Mouse (Mus musculus) megakaryocyte-erythroid progenitor cell, adult 5-6 weeks (primary cell): ENCODE measurements at regions not wholly inside any gene's neighbourhood (a gene's known extent, or its start where the extent isn't known, plus 50 kb on each side); places are given as distances from the start of the nearest gene placed in this dataset.

Source experiments
- ATAC-seq: replicated peaks from 2 replicates; pipeline ENCODE4 v1.8.0; 2016; ENCODE audit warnings: mild to moderate bottlenecking, inconsistent platforms; ENCODE audit not compliant: severe bottlenecking, poor library complexity, low FRiP score, low TSS enrichment

DNA sequence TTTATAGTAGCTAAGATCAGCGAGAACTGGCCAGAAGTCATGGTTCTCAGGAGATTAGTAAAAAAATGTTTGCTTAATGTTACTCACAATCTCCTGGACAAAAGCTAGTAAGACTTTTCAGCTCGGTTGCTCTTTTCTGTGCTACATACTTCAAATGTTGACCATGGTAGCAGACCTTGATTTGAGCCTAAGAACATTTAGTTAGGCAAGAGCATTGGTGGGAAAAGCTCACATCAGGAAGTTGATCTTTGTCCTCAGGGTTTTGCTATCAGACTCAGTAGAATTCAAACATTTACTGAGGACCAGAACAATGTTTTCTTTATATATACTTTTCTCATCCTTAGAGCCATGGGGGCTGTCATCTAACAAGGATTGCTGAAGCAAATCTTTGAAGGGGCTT lies 170.4 kb downstream of the Cavin4 start:
- ATAC-seq: no peak

- no peak for ATAC-seq
Observed at GRCm38 (mm10) chr4:48842777-48843214, 179.5 kb downstream of the Cavin4 start.

- no peak for ATAC-seq
Observed at GRCm38 (mm10) chr4:48871105-48871504, 188.0 kb upstream of the Plppr1 start.

DNA sequence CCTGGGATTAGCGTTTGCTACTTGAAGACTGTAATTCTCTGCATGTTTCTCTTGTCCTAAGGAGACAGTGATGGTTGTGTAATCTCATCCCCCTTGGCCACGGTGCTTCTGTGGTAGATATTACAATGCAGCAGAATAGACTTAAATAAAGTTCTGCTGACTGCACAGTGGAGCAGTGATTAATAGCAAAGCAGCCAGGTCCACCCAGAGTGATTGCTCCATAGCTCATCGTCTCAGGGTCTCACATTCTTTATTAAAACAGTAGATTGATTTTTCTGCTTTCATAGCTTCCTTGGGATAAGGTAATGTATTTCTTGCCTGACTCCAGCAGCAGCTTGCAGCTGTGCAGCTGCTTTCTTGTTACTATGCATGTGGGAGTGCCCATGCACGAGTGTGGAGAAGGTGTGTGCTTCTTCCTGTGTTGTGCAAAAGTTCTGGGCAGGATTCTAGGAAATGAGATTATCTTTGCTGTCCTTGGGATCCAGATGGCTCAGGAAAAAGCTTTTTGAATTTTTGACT lies 169.9 kb upstream of the Plppr1 start:
- ATAC-seq: no peak

DNA sequence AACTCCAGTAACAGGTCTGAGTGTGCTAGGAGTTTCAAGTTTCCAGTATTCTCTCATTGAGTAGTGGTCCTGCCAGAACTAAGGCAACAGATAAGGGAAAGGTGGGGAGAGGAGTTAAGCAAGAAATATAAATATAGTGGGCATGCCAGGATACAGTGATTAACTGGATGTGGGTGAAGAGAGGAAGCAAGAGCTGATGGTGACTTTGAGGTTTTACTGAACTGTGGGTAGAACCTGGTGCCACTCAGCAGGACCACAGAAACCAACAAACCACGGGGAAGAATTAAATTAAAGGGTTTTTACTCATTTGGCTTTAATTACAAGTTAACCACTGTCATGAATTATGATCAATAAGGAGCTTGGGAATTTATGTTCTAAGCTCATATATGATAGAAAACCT lies 154.5 kb upstream of the Plppr1 start:
- no peak for ATAC-seq

- ATAC-seq: no peak
Observed at GRCm38 (mm10) chr4:48905196-48905867, 153.7 kb upstream of the Plppr1 start.

GRCm38 (mm10) chr4:48909161-48909560 lies 149.9 kb upstream of the Plppr1 start:
- no peak for ATAC-seq

DNA sequence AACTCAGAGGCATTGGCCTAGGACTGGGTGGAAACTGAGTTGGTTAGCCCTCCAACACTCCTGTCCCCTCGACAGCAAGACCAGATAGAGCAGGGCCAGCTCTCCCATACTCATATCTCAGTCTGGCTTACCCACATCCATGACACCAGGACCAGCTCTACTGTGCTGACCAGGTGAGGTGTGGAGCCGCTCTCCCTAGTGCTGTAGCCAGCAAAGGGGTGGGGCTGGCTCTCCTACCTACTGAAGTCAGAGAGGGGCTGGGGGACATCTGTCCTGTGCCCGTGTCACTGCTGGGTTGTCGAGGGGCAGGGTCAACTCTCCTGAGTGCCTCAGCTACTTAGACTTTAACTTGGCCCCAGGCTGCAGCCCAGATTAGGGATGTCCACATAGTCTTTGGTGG lies 145.8 kb upstream of the Plppr1 start:
- no peak for ATAC-seq

DNA sequence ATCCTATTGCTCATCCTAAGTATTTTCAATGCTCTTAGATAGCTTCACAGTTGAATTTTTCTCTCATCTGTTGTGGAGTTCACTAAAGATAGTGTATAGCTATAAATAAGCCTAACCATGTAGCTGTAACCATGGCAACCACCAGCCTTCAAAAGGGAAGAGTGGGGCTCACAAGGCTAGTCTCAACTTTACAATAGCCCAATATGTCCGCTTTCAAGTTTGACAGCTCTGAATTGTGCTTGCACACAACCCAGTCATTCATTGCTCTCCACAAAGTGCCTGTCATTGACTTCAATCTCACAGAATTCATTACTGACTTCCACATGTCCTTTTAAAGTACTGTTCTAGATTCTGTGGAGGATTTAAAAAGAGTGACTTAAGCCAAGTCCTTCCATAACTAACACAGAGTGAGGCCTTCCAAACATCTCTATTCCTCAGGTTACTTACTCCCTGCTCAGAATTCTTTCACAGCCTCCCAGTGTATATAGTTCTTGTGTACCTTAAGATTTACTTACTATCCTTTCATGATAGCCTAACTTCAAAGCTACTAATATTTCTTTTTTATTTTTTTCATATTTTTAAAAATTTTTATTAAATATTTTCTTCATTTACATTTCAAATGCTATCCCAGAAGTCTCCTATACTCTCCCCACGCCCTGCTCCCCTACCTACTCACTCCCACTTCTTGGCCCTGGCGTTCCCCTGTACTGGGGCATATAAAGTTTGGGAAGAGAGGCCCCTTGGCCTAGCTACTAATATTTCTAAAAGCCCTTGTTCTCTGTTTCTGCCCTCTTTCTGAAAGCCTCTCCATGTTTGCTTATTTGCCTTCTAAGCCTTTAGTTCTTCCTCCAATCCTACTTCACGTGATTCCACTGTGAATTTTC lies 134.3 kb upstream of the Plppr1 start:
- ATAC-seq: no peak

DNA sequence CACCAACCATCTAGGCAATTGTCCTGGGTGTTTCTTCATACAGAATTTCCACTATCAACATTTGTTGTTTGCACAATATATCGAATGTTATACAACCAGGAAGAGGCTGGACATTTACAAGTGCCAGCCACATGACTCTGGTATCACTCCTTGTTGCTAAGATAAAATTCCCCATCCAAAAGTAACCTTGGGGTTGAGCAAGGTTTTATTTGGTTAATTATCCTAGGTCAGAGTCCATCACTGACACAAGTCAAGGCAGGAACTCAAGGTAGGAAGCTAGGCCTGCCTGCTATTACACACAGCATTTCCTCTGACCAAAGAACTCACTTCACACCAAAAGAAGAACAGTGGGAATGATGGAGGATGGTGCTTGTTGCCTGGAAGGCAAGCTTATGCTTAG lies 120.7 kb upstream of the Plppr1 start:
- no peak for ATAC-seq

- ATAC-seq: no peak
Observed at GRCm38 (mm10) chr4:48938892-48939291, 120.2 kb upstream of the Plppr1 start.

DNA sequence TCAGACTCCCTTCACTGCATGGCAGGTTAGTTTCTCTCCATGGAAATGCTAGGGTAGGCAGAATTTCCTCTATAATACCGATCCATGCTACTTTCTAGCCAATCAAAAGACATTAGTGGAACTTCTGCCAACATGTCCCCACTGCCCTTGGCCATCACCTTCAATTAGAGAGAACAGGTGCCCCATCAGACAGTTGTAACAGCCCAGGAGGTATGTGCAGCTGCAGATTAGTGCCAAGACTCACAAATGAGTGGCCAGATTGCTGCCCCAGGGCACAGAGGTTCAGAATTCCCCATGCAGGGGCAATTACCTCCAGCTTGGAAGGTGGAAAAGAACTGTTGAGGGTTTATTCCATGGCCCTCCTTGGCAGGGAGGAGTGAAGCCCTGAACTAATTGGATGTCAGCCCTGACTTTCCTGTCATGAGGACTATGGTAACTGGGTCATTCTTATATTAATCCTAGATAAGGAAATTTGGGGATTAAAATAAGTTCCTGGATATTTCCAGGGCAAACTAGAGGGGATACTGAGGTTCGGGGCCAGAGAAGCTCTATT lies 113.7 kb upstream of the Plppr1 start:
- ATAC-seq: no peak

DNA sequence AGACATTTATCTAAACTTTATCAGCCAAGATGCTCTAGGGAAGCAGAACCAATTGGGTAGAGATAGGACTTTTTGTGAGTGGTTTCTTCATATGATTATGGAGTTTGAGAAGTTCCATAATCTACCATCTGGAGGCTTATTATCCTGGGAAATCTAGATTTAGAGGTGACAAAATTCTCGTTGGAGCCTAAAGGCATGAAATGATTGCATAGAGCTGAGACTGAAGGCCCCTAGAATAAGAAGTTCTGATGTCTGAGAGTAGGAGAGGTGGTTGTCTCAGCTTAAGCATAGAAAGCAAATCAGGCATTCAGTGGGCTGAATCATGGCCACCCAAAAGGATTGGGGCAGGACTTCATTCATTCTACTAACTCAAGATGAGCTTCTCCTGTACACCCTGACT lies 106.1 kb upstream of the Plppr1 start:
- no peak for ATAC-seq

DNA sequence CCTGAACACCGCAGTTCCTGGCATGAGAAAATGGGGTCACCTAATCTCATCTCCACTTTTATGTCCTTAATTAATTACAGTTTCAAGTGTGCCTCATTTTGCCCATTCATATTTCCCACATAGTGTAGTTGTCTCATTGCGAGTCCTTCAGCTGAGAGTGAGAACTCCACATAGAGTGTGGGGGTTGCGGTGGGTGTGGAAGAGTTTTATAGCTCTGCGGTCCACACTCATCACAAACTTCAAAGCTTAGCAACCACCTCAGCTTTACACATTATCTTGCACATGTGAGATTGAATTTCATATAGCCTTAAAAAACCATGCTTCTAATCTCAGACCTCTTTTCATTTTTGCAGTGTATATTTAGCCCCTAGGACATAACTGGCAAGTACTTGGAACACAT lies 83.3 kb upstream of the Plppr1 start:
- ATAC-seq: no peak

- no peak for ATAC-seq
Observed at GRCm38 (mm10) chr4:48992021-48992420, 67.1 kb upstream of the Plppr1 start.
